Mouse (Mus musculus) left cerebral cortex, postnatal 14 days (tissue): ENCODE data around the gene Nod2. TPM values are rescaled to one million over a fixed set of nuclear protein-coding genes. Genes with fewer than 3 reads are reported as not detected.
A peak's percentile ranks its signal among the peaks of the same experiment; 100 is the strongest.

Experiments
- DNase-seq, 2 experiments: peaks; one replicate each; pipeline ENCODE4 v3.0.0; 2021 to 2022; ENCODE audit warnings: low spot score in 2 of 2, mixed read lengths in 1 of 2
- intact Hi-C: fragments of 180-260 bp; cut with DNase I; formaldehyde crosslinking; loops from one replicate; pipeline ENCODE4 v1.15.1; 2025
- total RNA-seq, 2 experiments: library from RNA; stranded (reverse); gene quantifications; 2 replicates each; pipeline ENCODE4 v1.2.3; 2021

Gene Nod2
- total RNA-seq, 2 experiments from 2014 or later, result 0.51 to 0.53 TPM

- intact Hi-C loops, result loop anchor here (5.0 kb wide), 1 partner anchor 335 kb away; the partner anchor contains the start of gene Brd7
Measured at GRCm38 (mm10) chr8:88696721-88697641, 49.9 kb downstream of the Nod2 start, which contains the start of gene Cyld. TSS of gene Cyld (plus strand) at chr8:88697028.

DNA sequence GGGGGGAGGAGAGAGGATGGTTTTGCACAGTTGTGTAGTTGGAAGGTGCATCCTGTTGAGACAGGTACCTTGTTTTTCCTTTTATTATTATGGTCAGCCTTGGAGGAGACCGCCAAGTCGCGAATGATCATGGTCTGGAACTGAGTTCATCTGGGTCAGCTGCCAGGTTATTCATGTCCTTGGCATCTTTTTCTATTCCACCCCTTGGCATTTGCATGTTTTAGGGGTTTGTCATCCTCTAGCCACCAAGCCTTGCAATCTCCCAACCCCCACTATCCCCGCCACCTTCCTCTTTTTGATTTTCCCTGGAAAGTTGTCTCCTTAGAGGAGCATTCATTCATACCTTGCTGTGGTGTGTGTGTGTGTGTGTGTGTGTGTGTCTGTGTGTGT, 50.5 kb downstream of the Nod2 start:
- intact Hi-C loops, result loop anchor here (5.0 kb wide), 1 partner anchor 335 kb away; the partner anchor contains the start of gene Brd7
- DNase-seq, result peak; percentile 22 to 26

More at GRCm38 (mm10) chr8:88696721-88697641, 49.9 kb downstream of the Nod2 start, which contains the start of gene Cyld:
- peak; percentile 99 for DNase-seq

GRCm38 (mm10) chr8:88698048-88698447, 50.9 kb downstream of the Nod2 start:
- intact Hi-C loops, result loop anchor here (5.0 kb wide), 1 partner anchor 336 kb away; the partner anchor contains the start of gene Brd7
- no peak for DNase-seq

DNA sequence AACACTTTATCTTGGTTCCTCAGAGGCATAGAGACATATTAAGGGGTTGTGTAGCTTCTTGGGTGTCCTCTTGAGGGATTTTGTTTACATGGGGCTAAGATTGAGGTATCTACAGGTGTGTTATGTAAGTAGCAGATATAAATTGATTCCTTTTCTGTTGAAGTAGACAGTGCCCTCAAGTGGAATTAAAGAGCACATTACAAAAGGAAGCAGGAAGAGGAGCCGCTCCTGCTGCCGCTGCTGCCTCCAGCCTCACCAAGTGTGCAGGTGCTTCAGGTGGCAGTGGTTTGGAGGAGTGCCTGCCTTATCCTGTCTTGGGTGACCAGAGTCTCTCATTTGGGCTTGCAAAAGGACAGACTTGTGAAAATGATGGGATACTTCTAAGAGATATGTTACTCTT, 54.5 kb downstream of the Nod2 start:
- intact Hi-C loops, result loop anchor here (2.0 kb wide), 1 partner anchor 75 kb away; no protein-coding TSS in a partner anchor
- peak in 1 of 2 experiments; percentile 46 for DNase-seq

DNA sequence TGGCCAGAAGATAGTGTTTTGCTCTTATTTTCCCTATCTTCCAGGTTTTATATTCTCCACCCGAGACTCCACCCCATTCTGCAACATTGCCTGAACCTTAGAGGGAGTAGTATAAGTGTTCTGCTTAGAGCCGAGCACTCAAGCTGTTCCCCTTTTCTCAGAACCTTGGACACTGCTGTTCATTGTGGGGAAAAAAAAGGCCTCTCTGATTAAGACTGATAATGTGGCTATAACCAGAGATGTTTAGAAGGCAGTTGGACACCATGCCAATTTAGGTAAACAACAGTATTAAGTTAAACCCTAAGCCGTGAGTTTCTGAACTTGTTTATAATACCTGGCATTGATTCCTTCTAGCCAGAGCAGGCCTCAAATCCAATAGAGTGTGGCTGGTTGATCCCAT, 55.7 kb downstream of the Nod2 start:
- DNase-seq, result no peak
- intact Hi-C loops, result no loop called here

- no peak for DNase-seq
- intact Hi-C loops, result loop anchor here (10.0 kb wide), 1 partner anchor 369 kb away; no protein-coding TSS in a partner anchor
Measured at GRCm38 (mm10) chr8:88723256-88723963, 76.3 kb downstream of the Nod2 start.

Other genes starting within 250 kb of the Nod2 start
- gene Nkd1, start 126.0 kb upstream of the Nod2 start, total RNA-seq, result 10 to 100 TPM; 19.7 to 25.5 TPM
- gene Snx20, start 11.2 kb upstream of the Nod2 start, total RNA-seq, result 1 to 10 TPM; 1.8 to 2.0 TPM
- gene Cyld, start 49.7 kb downstream of the Nod2 start, total RNA-seq, result 10 to 100 TPM; 73.8 to 85.9 TPM